Mouse (Mus musculus): Measurements from ENCODE around the gene Uba5.
A peak's percentile ranks its signal among the peaks of the same experiment; 100 is the strongest.

Gene Uba5

GRCm38 (mm10) chr9:104062430-104063243 lies at the start of gene Uba5:
Gene Uba5, minus strand, starts transcription at chr9:104063134.
- peak in 1 of 2 experiments; percentile 68 for DNase-seq (ENCODE audit: low spot score in 2 of 2)

- DNase-seq (ENCODE audit: low spot score in 2 of 2), result no peak
Measured at GRCm38 (mm10) chr9:104109151-104109550, 46.2 kb upstream of the Uba5 start.

- no peak for DNase-seq (ENCODE audit: low spot score in 2 of 2)
Measured at GRCm38 (mm10) chr9:104108571-104109143, 45.7 kb upstream of the Uba5 start.

GRCm38 (mm10) chr9:104107482-104107881 lies 44.5 kb upstream of the Uba5 start:
- DNase-seq (ENCODE audit: low spot score in 2 of 2), result no peak

- no peak for DNase-seq (ENCODE audit: low spot score in 2 of 2)
Measured at GRCm38 (mm10) chr9:104106930-104107329, 44.0 kb upstream of the Uba5 start.

- DNase-seq (ENCODE audit: low spot score in 2 of 2), result no peak
Measured at GRCm38 (mm10) chr9:104104986-104105385, 42.1 kb upstream of the Uba5 start.

GRCm38 (mm10) chr9:104102901-104103300 lies 40.0 kb upstream of the Uba5 start:
- DNase-seq (ENCODE audit: low spot score in 2 of 2), result no peak

GRCm38 (mm10) chr9:104102301-104102700 lies 39.4 kb upstream of the Uba5 start:
- DNase-seq (ENCODE audit: low spot score in 2 of 2), result no peak

- peak in 1 of 2 experiments; percentile 15 for DNase-seq (ENCODE audit: low spot score in 2 of 2)
Measured at GRCm38 (mm10) chr9:104101458-104101857, 38.5 kb upstream of the Uba5 start.

GRCm38 (mm10) chr9:104100822-104101221 lies 37.9 kb upstream of the Uba5 start:
- DNase-seq (ENCODE audit: low spot score in 2 of 2), result no peak

- DNase-seq (ENCODE audit: low spot score in 2 of 2), result no peak
Measured at GRCm38 (mm10) chr9:104099060-104099459, 36.1 kb upstream of the Uba5 start.

- DNase-seq (ENCODE audit: low spot score in 2 of 2), result no peak
Measured at GRCm38 (mm10) chr9:104098256-104098655, 35.3 kb upstream of the Uba5 start.

GRCm38 (mm10) chr9:104092945-104093344 lies 30.0 kb upstream of the Uba5 start:
- DNase-seq (ENCODE audit: low spot score in 2 of 2), result no peak

- DNase-seq (ENCODE audit: low spot score in 2 of 2), result no peak
Measured at GRCm38 (mm10) chr9:104088555-104088954, 25.6 kb upstream of the Uba5 start.

GRCm38 (mm10) chr9:104085730-104086429 lies 22.9 kb upstream of the Uba5 start:
- DNase-seq (ENCODE audit: low spot score in 2 of 2), result no peak

- no peak for DNase-seq (ENCODE audit: low spot score in 2 of 2)
Measured at GRCm38 (mm10) chr9:104080038-104080437, 17.1 kb upstream of the Uba5 start.

- DNase-seq (ENCODE audit: low spot score in 2 of 2), result peak; percentile 35 to 36
Measured at GRCm38 (mm10) chr9:104079379-104079778, 16.4 kb upstream of the Uba5 start.

- DNase-seq (ENCODE audit: low spot score in 2 of 2), result no peak
Measured at GRCm38 (mm10) chr9:104078780-104079179, 15.8 kb upstream of the Uba5 start.

- DNase-seq (ENCODE audit: low spot score in 2 of 2), result no peak
Measured at GRCm38 (mm10) chr9:104075808-104076207, 12.9 kb upstream of the Uba5 start.

GRCm38 (mm10) chr9:104070863-104071604 lies 8.1 kb upstream of the Uba5 start:
- DNase-seq (ENCODE audit: low spot score in 2 of 2), result no peak

GRCm38 (mm10) chr9:104070241-104070640 lies 7.3 kb upstream of the Uba5 start:
- DNase-seq (ENCODE audit: low spot score in 2 of 2), result no peak

GRCm38 (mm10) chr9:104064571-104064970 lies 1.6 kb upstream of the Uba5 start:
- DNase-seq (ENCODE audit: low spot score in 2 of 2), result no peak
